Mouse (Mus musculus): Measurements from ENCODE around the gene Psma1.

Psma1 gene

GRCm38 (mm10) chr7:114276005-114276752 is at the start of gene Psma1:
Gene Psma1 (minus strand): TSS chr7:114276118.
- DNase-seq = peak; percentile 96

- no peak for DNase-seq
Observed at GRCm38 (mm10) chr7:114323527-114323926, 47.6 kb upstream of the Psma1 start.

- DNase-seq = no peak
Observed at GRCm38 (mm10) chr7:114322531-114323441, 46.9 kb upstream of the Psma1 start.

- DNase-seq = no peak
Observed at GRCm38 (mm10) chr7:114321694-114322372, 45.9 kb upstream of the Psma1 start.

- peak; percentile 56 for DNase-seq
Observed at GRCm38 (mm10) chr7:114317896-114318295, 42.0 kb upstream of the Psma1 start.

- peak; percentile 86 for DNase-seq
Observed at GRCm38 (mm10) chr7:114317389-114317792, 41.5 kb upstream of the Psma1 start.

- DNase-seq = peak; percentile 65
Observed at GRCm38 (mm10) chr7:114316361-114316871, 40.5 kb upstream of the Psma1 start.

- no peak for DNase-seq
Observed at GRCm38 (mm10) chr7:114311209-114311608, 35.3 kb upstream of the Psma1 start.

- no peak for DNase-seq
Observed at GRCm38 (mm10) chr7:114309020-114309419, 33.1 kb upstream of the Psma1 start.

GRCm38 (mm10) chr7:114301293-114301782 is 25.4 kb upstream of the Psma1 start:
- no peak for DNase-seq

- no peak for DNase-seq
Observed at GRCm38 (mm10) chr7:114300782-114301181, 24.9 kb upstream of the Psma1 start.

- no peak for DNase-seq
Observed at GRCm38 (mm10) chr7:114299247-114299646, 23.3 kb upstream of the Psma1 start.

GRCm38 (mm10) chr7:114294698-114295097 is 18.8 kb upstream of the Psma1 start:
- DNase-seq = peak; percentile 40

- DNase-seq = no peak
Observed at GRCm38 (mm10) chr7:114293903-114294302, 18.0 kb upstream of the Psma1 start.

GRCm38 (mm10) chr7:114292501-114292971 is 16.6 kb upstream of the Psma1 start:
- DNase-seq = peak; percentile 32

GRCm38 (mm10) chr7:114291461-114292335 is 15.8 kb upstream of the Psma1 start:
- peak; percentile 48 for DNase-seq

- DNase-seq = no peak
Observed at GRCm38 (mm10) chr7:114290078-114290506, 14.2 kb upstream of the Psma1 start.

GRCm38 (mm10) chr7:114284296-114284910 is 8.5 kb upstream of the Psma1 start:
- peak; percentile 30 for DNase-seq

- no peak for DNase-seq
Observed at GRCm38 (mm10) chr7:114283006-114283405, 7.1 kb upstream of the Psma1 start.

GRCm38 (mm10) chr7:114281671-114282070 is 5.8 kb upstream of the Psma1 start:
- peak; percentile 80 for DNase-seq

- DNase-seq = no peak
Observed at GRCm38 (mm10) chr7:114275372-114276004, 430 bp downstream of the Psma1 start.

Data from thymus, postnatal 14 days (tissue).